In genomic region chr16:94209626-94210025, GRCm38 (mm10) we compare ENCODE assay signal across 10 mouse cellular contexts.
A peak's percentile ranks its signal among the peaks of the same experiment; 100 is the strongest.
DNase-seq lines count a peak whose midpoint lies in the region; ATAC-seq and TF ChIP-seq lines count a peak whose summit lies in the region.
"Had no signal": no experiment of that assay in that cellular context is flagged by ENCODE, and none has a peak within 500 bp of the region (broad histone marks: within the 10 kb centered on the region; RNA-seq: fewer than 3 reads in every experiment).

No protein-coding gene starts in this region.

- no peak overlapping the region for H3K27ac ChIP-seq in forebrain, embryonic 14.5 days (ENCODE audit: low read depth, low read length)
- no peak overlapping the region for H3K27ac ChIP-seq in forebrain, embryonic 12.5 days
- H3K27ac ChIP-seq: liver, embryonic 12.5 days had no signal

- no peaks in the 10 kb centered on the region for H3K9me3 ChIP-seq in forebrain, embryonic 14.5 days (replicated peaks; ENCODE audit: control insufficient read depth, low read length)
- H3K9me3 ChIP-seq in forebrain, embryonic 12.5 days = no peaks in the 10 kb centered on the region
- H3K9me3 ChIP-seq: liver, embryonic 12.5 days had no signal

- no peak overlapping the region for H3K4me3 ChIP-seq in forebrain, embryonic 14.5 days (ENCODE audit: low read depth, low read length)
- no peak overlapping the region for H3K4me3 ChIP-seq in forebrain, embryonic 12.5 days (replicated peaks)
- no peak overlapping the region for H3K4me3 ChIP-seq in lung, adult 2 months (replicated peaks; ENCODE audit: extremely low read depth, low read depth, low read length)
- H3K4me3 ChIP-seq: liver, embryonic 12.5 days had no signal

- H3K4me2 ChIP-seq in forebrain, embryonic 14.5 days (ENCODE audit: low read length) = no peak overlapping the region
- H3K4me2 ChIP-seq in forebrain, embryonic 12.5 days = no peak overlapping the region
- H3K4me2 ChIP-seq: liver, embryonic 12.5 days had no signal

- no peaks in the 10 kb centered on the region for H3K36me3 ChIP-seq in forebrain, embryonic 14.5 days (ENCODE audit: control insufficient read depth, insufficient read depth, low read length)
- no peaks in the 10 kb centered on the region for H3K36me3 ChIP-seq in forebrain, embryonic 12.5 days (replicated peaks)
- H3K36me3 ChIP-seq: liver, embryonic 12.5 days had no signal

- DNase-seq in forebrain, embryonic 14.5 days (ENCODE audit: low spot score) = peak; percentile 36
- peak; percentile 44 for DNase-seq in 3134 (ENCODE audit: extremely low read depth, insufficient read length, low spot score)
- peak; percentile 23 for DNase-seq in fibroblast of lung, adult 2 months (ENCODE audit: low read depth)
- DNase-seq in left cerebral cortex, postnatal 14 days (ENCODE audit: low spot score in 2 of 2) = peak; percentile 63 to 87
- DNase-seq in lung, adult 2 months = no peak
- DNase-seq in kidney, adult 11 months = no peak
- no peak for DNase-seq in lung, adult 18-20 months

- H3K27me3 ChIP-seq in forebrain, embryonic 14.5 days (replicated peaks; ENCODE audit: control insufficient read depth, insufficient read depth, low read length) = no peaks in the 10 kb centered on the region
- 0 out of 2 replicates have a peak, but pooled peaks cover 4% of the 10 kb centered on the region for H3K27me3 ChIP-seq in forebrain, embryonic 12.5 days
- H3K27me3 ChIP-seq: CH12.LX; liver, embryonic 12.5 days had no signal

- no peak for TF ChIP-seq POLR2A in lung, adult 2 months (IDR thresholded peaks at IDR 0.05; ENCODE audit: borderline replicate concordance, extremely low read depth, low read depth, low read length)

- no peak; the same call in 1 of the 2 replicates for ATAC-seq in forebrain, embryonic 14.5 days
- no peak for ATAC-seq in forebrain, embryonic 12.5 days (ENCODE audit: low FRiP score)
- ATAC-seq: liver, embryonic 12.5 days had no signal

- intact Hi-C loops in left cerebral cortex, postnatal 14 days (cut with DNase I) = no loop called here

- TF ChIP-seq CTCF in lung, adult 2 months (IDR thresholded peaks at IDR 0.05; ENCODE audit: insufficient read depth, low read length) = no peak

- WGBS in forebrain, embryonic 14.5 days = 88% methylated on average over 3 of the region's 3 CpGs
- WGBS in forebrain, embryonic 12.5 days = 77% methylated on average over 3 of the region's 3 CpGs
- 73% methylated on average over 3 of the region's 3 CpGs for WGBS in lung, adult 2 months

- no peak overlapping the region for H3K9ac ChIP-seq in forebrain, embryonic 14.5 days (ENCODE audit: low read length)
- H3K9ac ChIP-seq in forebrain, embryonic 12.5 days = no peak overlapping the region
- H3K9ac ChIP-seq: liver, embryonic 12.5 days had no signal

- H3K4me1 ChIP-seq in forebrain, embryonic 14.5 days (ENCODE audit: control insufficient read depth, insufficient read depth, low read length) = no peaks in the 10 kb centered on the region
- no peaks in the 10 kb centered on the region for H3K4me1 ChIP-seq in forebrain, embryonic 12.5 days
- H3K4me1 ChIP-seq in lung, adult 2 months (ENCODE audit: control insufficient read depth, insufficient read depth, low read length) = no peaks in the 10 kb centered on the region

Comparison
In these comparisons a context has a peak if more than half of its experiments do, and no peak if none do; other contexts are left out.
1. DNase-seq: peak in forebrain, embryonic 14.5 days (single experiment), 3134 (single experiment), fibroblast of lung, adult 2 months (single experiment) and left cerebral cortex, postnatal 14 days (2 of 2); none in lung, adult 2 months (single experiment), kidney, adult 11 months (single experiment) and lung, adult 18-20 months (0 of 2).